Mouse (Mus musculus) layer of hippocampus, postnatal 10 days (tissue): ENCODE measurements around the gene Cdk19. TPM values are rescaled to one million over a fixed set of nuclear protein-coding genes. Genes with fewer than 3 reads are reported as not detected.

Experiments
- DNase-seq, 2 experiments: peaks; one replicate each; pipeline ENCODE4 v3.0.0; 2021; ENCODE audit warnings: low spot score in 2 of 2
- total RNA-seq, 2 experiments: library from RNA; stranded (reverse); gene quantifications; 2 replicates each; pipeline ENCODE4 v1.2.3; 2021

Cdk19 gene
- total RNA-seq, 2 experiments from 2014 or later, result 24.7 to 27.4 TPM

GRCm38 (mm10) chr10:40437117-40437516 lies 97.8 kb downstream of the Cdk19 start:
- no peak for DNase-seq

GRCm38 (mm10) chr10:40440740-40441139 lies 101.4 kb downstream of the Cdk19 start:
- DNase-seq, result no peak

- no peak for DNase-seq
Observed at GRCm38 (mm10) chr10:40442076-40442475, 102.7 kb downstream of the Cdk19 start.

GRCm38 (mm10) chr10:40443371-40443770 lies 104.0 kb downstream of the Cdk19 start:
- no peak for DNase-seq

GRCm38 (mm10) chr10:40443806-40444357 lies 104.5 kb downstream of the Cdk19 start:
- DNase-seq, result no peak

- no peak for DNase-seq
Observed at GRCm38 (mm10) chr10:40444586-40444985, 105.2 kb downstream of the Cdk19 start.

GRCm38 (mm10) chr10:40446088-40446604 lies 106.8 kb downstream of the Cdk19 start:
- no peak for DNase-seq

- DNase-seq, result no peak
Observed at GRCm38 (mm10) chr10:40446630-40447029, 107.3 kb downstream of the Cdk19 start.

GRCm38 (mm10) chr10:40447295-40447694 lies 107.9 kb downstream of the Cdk19 start:
- no peak for DNase-seq

- DNase-seq, result no peak
Observed at GRCm38 (mm10) chr10:40447921-40448320, 108.6 kb downstream of the Cdk19 start.

- DNase-seq, result no peak
Observed at GRCm38 (mm10) chr10:40448444-40448843, 109.1 kb downstream of the Cdk19 start.

- DNase-seq, result no peak
Observed at GRCm38 (mm10) chr10:40449571-40449970, 110.2 kb downstream of the Cdk19 start.

GRCm38 (mm10) chr10:40450171-40450570 lies 110.8 kb downstream of the Cdk19 start:
- no peak for DNase-seq

- DNase-seq, result no peak
Observed at GRCm38 (mm10) chr10:40457116-40457515, 117.8 kb downstream of the Cdk19 start.

GRCm38 (mm10) chr10:40459141-40459540 lies 119.8 kb downstream of the Cdk19 start:
- no peak for DNase-seq

- no peak for DNase-seq
Observed at GRCm38 (mm10) chr10:40461362-40461761, 122.0 kb downstream of the Cdk19 start.

- no peak for DNase-seq
Observed at GRCm38 (mm10) chr10:40462257-40462656, 122.9 kb downstream of the Cdk19 start.

GRCm38 (mm10) chr10:40467174-40467911 lies 128.0 kb downstream of the Cdk19 start:
- no peak for DNase-seq

- no peak for DNase-seq
Observed at GRCm38 (mm10) chr10:40467912-40468254, 128.5 kb downstream of the Cdk19 start.

GRCm38 (mm10) chr10:40469145-40469544 lies 129.8 kb downstream of the Cdk19 start:
- DNase-seq, result no peak

GRCm38 (mm10) chr10:40476535-40477285 lies 137.3 kb downstream of the Cdk19 start:
- no peak for DNase-seq

GRCm38 (mm10) chr10:40477426-40478075 lies 138.2 kb downstream of the Cdk19 start:
- DNase-seq, result no peak
